Mouse (Mus musculus) lung, embryonic 14.5 days (tissue): ENCODE measurements around the gene Yif1a. TPM values are rescaled to one million over a fixed set of nuclear protein-coding genes. Genes with fewer than 3 reads are reported as not detected.

Source experiments
- ATAC-seq: fragments of 200-750 bp; cut with Nextera tagmentation; 2 replicates; pipeline ENCODE4 v1.8.0; 2017; ENCODE audit warnings: mild to moderate bottlenecking, moderate TSS enrichment, moderate library complexity; ENCODE audit not compliant: insufficient read depth
- DNase-seq: peaks from one replicate; pipeline ENCODE4 v3.0.0-alpha.2; 2015
- H3K27ac ChIP-seq: fragments of 300-500 bp; sonication (generic); 2 replicates; pipeline ENCODE4 v1.5.1; 2014; ENCODE audit warnings: low read depth, mild to moderate bottlenecking, moderate library complexity
- H3K27me3 ChIP-seq: fragments of 300-500 bp; sonication (generic); 2 replicates; pipeline ENCODE4 v1.6.1; 2014; ENCODE audit warnings: low read length, control low read depth; ENCODE audit not compliant: insufficient read depth
- H3K36me3 ChIP-seq: fragments of 300-500 bp; sonication (generic); 2 replicates; pipeline ENCODE4 v1.6.1; 2014; ENCODE audit warnings: control low read depth; ENCODE audit not compliant: insufficient read depth
- H3K4me1 ChIP-seq: fragments of 300-500 bp; sonication (generic); 2 replicates; pipeline ENCODE4 v1.6.1; 2014; ENCODE audit warnings: antibody characterized with exemption, control low read depth; ENCODE audit not compliant: insufficient read depth
- H3K4me2 ChIP-seq: fragments of 300-500 bp; sonication (generic); 2 replicates; pipeline ENCODE4 v1.6.1; 2014; ENCODE audit warnings: mild to moderate bottlenecking
- H3K4me3 ChIP-seq: fragments of 300-500 bp; sonication (generic); 2 replicates; pipeline ENCODE4 v1.5.1; 2014; ENCODE audit warnings: low read depth, low read length
- H3K9ac ChIP-seq: fragments of 300-500 bp; sonication (generic); 2 replicates; pipeline ENCODE4 v1.6.1; 2014
- H3K9me3 ChIP-seq: fragments of 300-500 bp; sonication (generic); 2 replicates; pipeline ENCODE4 v1.6.1; 2016; ENCODE audit warnings: low read depth, low read length, control low read depth
- CTCF ChIP-seq: IDR thresholded peaks from 2 replicates; pipeline ENCODE4 v1.5.1; 2016; ENCODE audit warnings: antibody characterized with exemption, low read depth
- WGBS: fragments of 180-500 bp; shearing (Covaris S2); extraction: QIAGEN DNeasy Blood & Tissue Kit; methylation state at CpG from one replicate; pipeline ENCODE4 v1.1.7; 2014; 5-methylcytosine and 5-hydroxymethylcytosine counted together
- polyA plus RNA-seq: library from polyadenylated mRNA; unstranded; fragments of >200 nt; fragmentation: Nextera tagmentation; extraction: Ambion mirVana; gene quantifications from 2 replicates; pipeline ENCODE4 v1.2.1, GENCODE M21; 2014

The Yif1a gene
- polyA plus RNA-seq, 1 experiment from 2014 or later, result 99.2 TPM

GRCm38 (mm10) chr19:5089324-5089723, 986 bp downstream of the Yif1a start:
- H3K9me3 ChIP-seq, result no peaks in the 10 kb centered on the region

GRCm38 (mm10) chr19:5092083-5092482, 3.7 kb downstream of the Yif1a start:
- H3K4me1 ChIP-seq, result peaks cover 8% of the 10 kb centered on the region; the same call in 1 of the 2 replicates
- peaks cover 39% of the 10 kb centered on the region; the same call in 1 of the 2 replicates for H3K36me3 ChIP-seq
- DNase-seq, result no peak
- H3K27ac ChIP-seq, result no peak overlapping the region
- WGBS, result 84% methylated on average over 10 of the region's 10 CpGs
- no peak overlapping the region for H3K4me2 ChIP-seq
- H3K9ac ChIP-seq, result no peak overlapping the region
- no peak for ATAC-seq
- TF ChIP-seq CTCF, result no peak
- no peaks in the 10 kb centered on the region for H3K9me3 ChIP-seq
- no peaks in the 10 kb centered on the region for H3K27me3 ChIP-seq
- no peak overlapping the region for H3K4me3 ChIP-seq

More at GRCm38 (mm10) chr19:5089324-5089723, 986 bp downstream of the Yif1a start:
- no peak for TF ChIP-seq CTCF
- Histone ChIP-seq H3K4me1 (peaks cover 8% of the 10 kb centered on the region; the same call in 1 of the 2 replicates), H3K27ac (no peak overlapping the region), H3K36me3 (peaks cover 39% of the 10 kb centered on the region; the same call in 1 of the 2 replicates), H3K9ac (peak overlapping the region; percentile 69; the same call in 1 of the 2 replicates), H3K4me2 (peak overlapping the region; percentile 89), H3K27me3 (peaks cover 21% of the 10 kb centered on the region), H3K4me3 (peak overlapping the region; percentile 82)
- no peak for ATAC-seq
- 90% methylated on average over 4 of the region's 4 CpGs for WGBS
- no peak for DNase-seq

GRCm38 (mm10) chr19:5093481-5094242, 5.3 kb downstream of the Yif1a start:
- DNase-seq, result no peak
- peaks cover 8% of the 10 kb centered on the region; the same call in 1 of the 2 replicates for H3K4me1 ChIP-seq
- no peak for TF ChIP-seq CTCF

GRCm38 (mm10) chr19:5094243-5094632, 5.9 kb downstream of the Yif1a start:
- Histone ChIP-seq H3K9me3 (no peaks in the 10 kb centered on the region), H3K27ac (no peak overlapping the region), H3K4me3 (no peak overlapping the region), H3K4me2 (no peak overlapping the region), H3K4me1 (peaks cover 4% of the 10 kb centered on the region; the same call in 1 of the 2 replicates), H3K9ac (no peak overlapping the region), H3K27me3 (no peaks in the 10 kb centered on the region), H3K36me3 (peaks cover 39% of the 10 kb centered on the region)
- ATAC-seq (peak; percentile 47), DNase-seq (peak; percentile 97)
- peak; percentile 93 for TF ChIP-seq CTCF
- 1% methylated on average over 21 of the region's 21 CpGs for WGBS

More at GRCm38 (mm10) chr19:5093481-5094242, 5.3 kb downstream of the Yif1a start:
- Histone ChIP-seq H3K27ac (no peak overlapping the region), H3K27me3 (no peaks in the 10 kb centered on the region), H3K4me2 (no peak overlapping the region), H3K9me3 (no peaks in the 10 kb centered on the region), H3K9ac (no peak overlapping the region), H3K4me3 (no peak overlapping the region), H3K36me3 (peaks cover 39% of the 10 kb centered on the region; the same call in 1 of the 2 replicates)
- WGBS, result 65% methylated on average over 12 of the region's 12 CpGs
- no peak for ATAC-seq

- no peak overlapping the region for H3K4me3 ChIP-seq
- no peak for TF ChIP-seq CTCF
- no peak overlapping the region for H3K4me2 ChIP-seq
- no peaks in the 10 kb centered on the region for H3K9me3 ChIP-seq
- H3K4me1 ChIP-seq, result peaks cover 2% of the 10 kb centered on the region; the same call in 1 of the 2 replicates
- H3K27me3 ChIP-seq, result no peaks in the 10 kb centered on the region
- no peak for DNase-seq
- WGBS, result 40% methylated on average over 11 of the region's 11 CpGs
- H3K9ac ChIP-seq, result no peak overlapping the region
- H3K27ac ChIP-seq, result no peak overlapping the region
- peak; percentile 22 for ATAC-seq
- peaks cover 39% of the 10 kb centered on the region for H3K36me3 ChIP-seq
Measured at GRCm38 (mm10) chr19:5094746-5095417, 6.5 kb downstream of the Yif1a start.

GRCm38 (mm10) chr19:5095887-5096474, 7.6 kb downstream of the Yif1a start:
- Histone ChIP-seq H3K9me3 (no peaks in the 10 kb centered on the region), H3K27ac (no peak overlapping the region), H3K9ac (no peak overlapping the region), H3K4me1 (peaks cover 2% of the 10 kb centered on the region; the same call in 1 of the 2 replicates), H3K4me3 (no peak overlapping the region), H3K27me3 (no peaks in the 10 kb centered on the region), H3K36me3 (peaks cover 40% of the 10 kb centered on the region), H3K4me2 (no peak overlapping the region)
- DNase-seq, result no peak
- TF ChIP-seq CTCF, result no peak
- 6% methylated on average over 9 of the region's 9 CpGs for WGBS
- no peak for ATAC-seq
